Mouse (Mus musculus): Measurements from ENCODE around the gene Klrc1.
"Not testable (repeated sequence)": the region's sequence is repeated elsewhere in the genome, so short reads cannot be mapped to it uniquely, and the experiment has no call there.

Klrc1 gene

DNA sequence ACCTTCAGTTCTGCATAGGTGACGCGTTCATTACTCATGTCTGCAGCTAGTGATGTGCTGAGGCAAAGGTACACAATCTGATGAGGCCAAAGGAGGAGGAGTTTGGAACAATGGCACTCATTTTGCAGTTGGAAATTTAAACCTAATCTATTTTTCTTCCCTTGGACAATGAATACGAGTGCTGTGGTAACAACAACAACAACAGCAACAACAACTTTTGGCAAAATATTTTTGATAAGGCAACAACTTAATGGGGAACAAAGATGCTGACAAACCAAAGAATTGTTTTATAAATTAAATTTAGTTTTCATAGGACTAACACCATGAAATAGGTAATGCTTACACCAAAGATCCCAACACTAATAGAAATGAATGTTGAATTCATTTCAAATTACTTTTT is at the start of gene Klrc1:
Klrc1 (minus strand) TSS at position 101 of the 400 bp plus-strand sequence.
- in situ Hi-C loops (cut with MboI): no loop called here

GRCm38 (mm10) chr6:129727237-129727636 is 48.5 kb upstream of the Klrc1 start:
- in situ Hi-C loops (cut with MboI): no loop called here

DNA sequence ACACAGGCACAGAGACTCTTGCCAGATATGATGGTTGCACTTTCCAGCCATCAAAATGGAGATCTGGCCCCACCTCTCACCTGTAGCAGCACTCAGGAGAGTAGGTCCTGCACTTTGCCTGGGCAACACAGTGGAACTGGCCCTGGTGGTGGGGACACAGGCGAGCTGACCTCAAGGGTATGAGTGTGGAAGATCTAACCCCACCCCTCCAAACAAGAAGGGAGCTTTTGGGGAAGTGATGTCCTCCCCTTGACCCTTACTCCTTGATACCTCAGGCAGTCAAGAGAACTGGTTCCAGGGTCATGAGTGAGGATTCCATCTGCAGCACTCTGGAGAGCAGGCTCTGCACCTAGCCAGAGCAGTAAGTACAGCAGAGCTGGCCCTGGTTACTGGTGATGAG is 42.6 kb upstream of the Klrc1 start:
- in situ Hi-C loops (cut with MboI): no loop called here

DNA sequence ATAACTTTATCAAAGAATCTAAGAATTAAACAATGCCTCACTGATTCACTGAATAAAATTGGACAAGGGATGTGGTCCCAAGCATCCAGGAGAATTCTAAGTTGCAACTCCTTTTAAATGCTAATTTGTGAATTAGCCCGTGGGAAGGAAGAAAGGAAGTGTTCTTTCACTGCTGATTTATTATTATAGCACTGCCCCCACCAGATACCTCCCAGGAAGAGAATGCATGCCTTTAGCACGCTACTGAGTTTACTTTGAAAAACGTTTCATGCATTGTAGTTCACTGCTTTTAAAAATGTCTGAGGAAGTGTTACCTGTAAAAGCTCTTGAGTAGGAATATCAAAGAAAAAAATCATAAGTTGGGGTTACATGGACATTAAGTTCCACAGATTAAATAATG is 41.7 kb upstream of the Klrc1 start:
- in situ Hi-C loops (cut with MboI): no loop called here

GRCm38 (mm10) chr6:129717032-129717431 is 38.3 kb upstream of the Klrc1 start, which contains the start of gene Klri1:
Klri1 (minus strand) TSS chr6:129717132.
- in situ Hi-C loops (cut with MboI): no loop called here

- in situ Hi-C loops (cut with MboI): no loop called here
These were observed 34.8 kb upstream of the Klrc1 start for GRCm38 (mm10) chr6:129713566-129713965.

- in situ Hi-C loops (cut with MboI): not testable (repeated sequence)
These were observed 12.7 kb upstream of the Klrc1 start for GRCm38 (mm10) chr6:129691436-129691835.

GRCm38 (mm10) chr6:129680379-129680778 is 1.6 kb upstream of the Klrc1 start:
- in situ Hi-C loops (cut with MboI): no loop called here

DNA sequence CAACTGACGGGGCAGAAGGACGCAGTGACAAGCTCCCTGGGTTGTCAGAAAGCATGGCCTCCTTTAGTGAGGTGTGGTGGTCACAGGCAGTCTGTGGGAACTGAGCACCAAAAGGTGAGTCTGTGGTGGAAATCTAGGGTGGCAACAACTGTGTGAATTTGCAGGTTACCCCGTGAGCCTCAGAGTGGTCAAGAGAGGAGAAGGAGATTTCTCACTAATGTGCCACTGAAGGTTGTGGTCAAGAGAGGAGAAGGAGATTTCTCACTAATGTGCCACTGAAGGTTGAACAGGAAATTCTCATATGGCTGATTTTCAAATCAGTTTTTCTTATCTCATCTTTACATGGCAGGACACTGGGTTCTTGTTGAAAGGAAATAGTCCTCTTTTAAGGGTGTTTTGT is 17.5 kb downstream of the Klrc1 start:
- in situ Hi-C loops (cut with MboI): not testable (repeated sequence)

DNA sequence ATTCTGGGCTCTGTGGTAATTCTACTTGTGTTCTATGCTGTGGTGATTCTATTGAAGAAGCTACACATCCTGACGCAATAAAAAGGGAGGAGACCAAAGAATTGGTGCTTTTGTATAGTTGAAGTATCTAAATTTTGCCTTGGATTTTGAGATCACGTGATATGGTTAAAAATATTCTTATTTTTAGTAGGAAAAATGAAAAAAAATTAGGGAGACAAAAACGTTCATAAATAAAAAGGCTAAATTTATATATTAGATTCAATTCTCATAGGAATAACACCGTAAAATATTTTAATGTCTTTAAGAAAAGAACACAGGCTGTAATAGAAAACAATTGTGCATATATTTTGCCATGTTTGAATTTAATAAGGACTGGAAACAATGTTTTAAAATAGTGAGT is 18.2 kb downstream of the Klrc1 start, which contains the start of gene Klrc2:
Klrc2 (minus strand) TSS at position 101 of the 400 bp plus-strand sequence.
- in situ Hi-C loops (cut with MboI): not testable (repeated sequence)

GRCm38 (mm10) chr6:129644054-129644453 is 34.7 kb downstream of the Klrc1 start:
- in situ Hi-C loops (cut with MboI): not testable (repeated sequence)

DNA sequence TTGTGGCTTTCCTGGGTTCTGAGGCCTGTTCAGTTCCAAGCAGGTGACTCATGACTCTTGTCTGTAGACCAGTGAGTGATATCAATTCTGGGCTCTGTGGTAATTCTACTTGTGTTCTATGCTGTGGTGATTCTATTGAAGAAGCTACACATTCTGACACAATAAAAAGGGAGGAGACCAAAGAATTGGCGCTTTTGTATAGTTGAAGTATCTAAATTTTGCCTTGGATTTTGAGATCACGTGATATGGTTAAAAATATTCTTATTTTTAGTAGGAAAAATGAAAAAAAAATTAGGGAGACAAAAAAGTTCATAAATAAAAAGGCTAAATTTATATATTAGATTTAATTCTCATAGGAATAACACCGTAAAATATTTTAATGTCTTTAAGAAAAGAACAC is 35.5 kb downstream of the Klrc1 start, which contains the start of gene Klrc3:
Klrc3 (minus strand) TSS at position 101 of the 400 bp plus-strand sequence.
- in situ Hi-C loops (cut with MboI): not testable (repeated sequence)

- in situ Hi-C loops (cut with MboI): not testable (repeated sequence)
These were observed 47.7 kb downstream of the Klrc1 start for GRCm38 (mm10) chr6:129631046-129631445.

DNA sequence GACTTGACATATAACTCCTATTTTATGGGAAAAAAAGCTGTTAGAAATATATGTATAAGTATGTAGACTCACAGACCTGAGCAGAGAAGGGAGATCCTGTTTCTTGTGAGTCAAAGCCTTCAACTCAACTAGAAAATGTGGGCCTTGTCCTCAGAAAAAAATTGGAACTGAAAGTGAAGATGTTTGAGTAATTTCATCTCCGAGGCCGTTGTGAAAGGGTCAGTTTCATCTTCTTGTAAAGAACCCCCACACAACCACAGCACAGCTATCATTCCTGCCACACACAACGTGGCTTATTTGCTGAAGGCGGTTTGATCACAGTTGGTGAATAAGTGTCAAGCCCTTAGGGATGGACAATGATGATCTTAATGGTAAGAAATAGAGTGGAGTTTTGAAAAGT is 55.0 kb downstream of the Klrc1 start, which contains the start of gene Klrk1:
Klrk1 (minus strand) TSS at position 130 of the 400 bp plus-strand sequence.
- in situ Hi-C loops (cut with MboI): no loop called here

All from mature B cell (primary cell).